In the genomic region with DNA sequence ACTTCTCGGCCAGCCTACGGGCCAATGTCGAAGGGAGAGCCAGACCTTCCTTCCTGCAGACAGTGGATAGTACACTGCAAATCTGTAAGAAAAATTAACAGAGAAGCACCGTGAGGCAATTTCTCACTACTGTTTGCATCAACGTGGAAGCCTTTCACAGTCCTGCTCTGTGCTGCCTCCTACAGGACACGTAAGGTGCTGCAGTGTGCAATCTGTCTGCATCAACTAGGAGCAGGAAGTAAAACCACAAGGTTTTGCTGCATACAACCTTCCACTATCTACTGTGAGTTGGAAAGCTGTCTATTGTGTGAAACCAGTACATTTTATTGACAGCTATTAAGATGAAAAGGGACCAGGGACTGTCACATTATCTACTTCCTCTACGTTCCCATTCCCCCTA, we compare ENCODE assay signal across 10 mouse cellular contexts. TPM values are rescaled to one million over a fixed set of nuclear protein-coding genes. Genes with fewer than 3 reads are reported as not detected.
DNase-seq lines count a peak whose midpoint lies in the region; ATAC-seq and TF ChIP-seq lines count a peak whose summit lies in the region.
"Had no signal": no experiment of that assay in that cellular context is flagged by ENCODE, and none has a peak within 500 bp of the region (broad histone marks: within the 10 kb centered on the region; RNA-seq: fewer than 3 reads in every experiment).

No protein-coding gene starts in this region.

- no peaks in the 10 kb centered on the region for H3K79me2 ChIP-seq in liver, adult 2 months (ENCODE audit: control insufficient read depth, insufficient read depth, low read length)

- no peaks in the 10 kb centered on the region for H3K27me3 ChIP-seq in liver, adult 2 months (ENCODE audit: control insufficient read depth, insufficient read depth, low read length)
- no peaks in the 10 kb centered on the region for H3K27me3 ChIP-seq in liver, embryonic 12.5 days (replicated peaks)
- no peaks in the 10 kb centered on the region for H3K27me3 ChIP-seq in stomach, postnatal 0 days (ENCODE audit: control insufficient read depth, insufficient read depth, low read length)
- H3K27me3 ChIP-seq: embryonic facial prominence, embryonic 15.5 days; neural tube, embryonic 13.5 days had no signal

- H3K4me2 ChIP-seq in liver, embryonic 12.5 days, result no peak overlapping the region
- no peak overlapping the region for H3K4me2 ChIP-seq in stomach, postnatal 0 days (replicated peaks; ENCODE audit: low read depth)
- H3K4me2 ChIP-seq: embryonic facial prominence, embryonic 15.5 days; neural tube, embryonic 13.5 days had no signal

- 88% methylated on average over 7 of the region's 7 CpGs for WGBS in liver, adult 2 months
- 83% methylated on average over 7 of the region's 7 CpGs for WGBS in liver, embryonic 12.5 days (ENCODE audit: insufficient replicate concordance)
- WGBS in stomach, postnatal 0 days, result 94% methylated on average over 7 of the region's 7 CpGs

- no peak for TF ChIP-seq EP300 in stomach, postnatal 0 days (optimal IDR thresholded peaks at IDR 0.05)

- TF ChIP-seq POLR2A in liver, adult 2 months (IDR thresholded peaks at IDR 0.05; ENCODE audit: extremely low read depth, insufficient read depth, low read length), result no peak

- H3K27ac ChIP-seq in liver, adult 2 months (replicated peaks; ENCODE audit: insufficient read depth, low read depth, low read length), result no peak overlapping the region
- H3K27ac ChIP-seq in liver, embryonic 12.5 days, result no peak overlapping the region
- no peak overlapping the region for H3K27ac ChIP-seq in stomach, postnatal 0 days (replicated peaks)
- H3K27ac ChIP-seq: embryonic facial prominence, embryonic 15.5 days; neural tube, embryonic 13.5 days had no signal

- H3K4me1 ChIP-seq in liver, adult 2 months (ENCODE audit: control insufficient read depth, insufficient read depth, low read length), result no peaks in the 10 kb centered on the region
- peaks cover 7% of the 10 kb centered on the region for H3K4me1 ChIP-seq in liver, embryonic 12.5 days
- H3K4me1 ChIP-seq in stomach, postnatal 0 days (replicated peaks; ENCODE audit: control insufficient read depth, insufficient read depth), result no peaks in the 10 kb centered on the region

- H3K4me3 ChIP-seq in liver, adult 2 months (ENCODE audit: insufficient read depth, low read depth, low read length), result no peak overlapping the region
- no peak overlapping the region for H3K4me3 ChIP-seq in liver, embryonic 12.5 days
- no peak overlapping the region for H3K4me3 ChIP-seq in stomach, postnatal 0 days (ENCODE audit: low read depth, low read length)
- H3K4me3 ChIP-seq: embryonic facial prominence, embryonic 15.5 days; neural tube, embryonic 13.5 days had no signal

- peak; percentile 76 for TF ChIP-seq CTCF in liver, adult 2 months (IDR thresholded peaks at IDR 0.05; ENCODE audit: low read depth, low read length)
- peak; percentile 69 for TF ChIP-seq CTCF in stomach, postnatal 0 days (IDR thresholded peaks at IDR 0.05; ENCODE audit: low read depth)

- no peaks in the 10 kb centered on the region for H3K9me3 ChIP-seq in liver, embryonic 12.5 days (replicated peaks)
- H3K9me3 ChIP-seq in stomach, postnatal 0 days (ENCODE audit: control insufficient read depth, low read length), result no peaks in the 10 kb centered on the region
- H3K9me3 ChIP-seq: embryonic facial prominence, embryonic 15.5 days had no signal

- ATAC-seq in liver, embryonic 12.5 days, result no peak
- peak; percentile 76 for ATAC-seq in erythroblast, adult 5-6 weeks (replicated peaks; ENCODE audit: low FRiP score, poor library complexity, severe bottlenecking)
- no peak for ATAC-seq in stomach, postnatal 0 days (ENCODE audit: low FRiP score, low TSS enrichment)

- peak; percentile 25 for DNase-seq in liver, adult 2 months (ENCODE audit: extremely low read depth, low read depth, low spot score)
- DNase-seq in NIH3T3 (ENCODE audit: low read depth), result peak; percentile 48
- DNase-seq in stomach, postnatal 0 days (ENCODE audit: low spot score), result peak; percentile 14
- DNase-seq in frontal cortex, postnatal 25 days (ENCODE audit: low spot score in 2 of 2), result no peak
- no peak for DNase-seq in ovary, postnatal 10 days (ENCODE audit: low spot score)

- H3K9ac ChIP-seq in liver, adult 2 months (ENCODE audit: low read depth, low read length), result no peak overlapping the region
- H3K9ac ChIP-seq in liver, embryonic 12.5 days, result no peak overlapping the region
- H3K9ac ChIP-seq in stomach, postnatal 0 days (ENCODE audit: low read length), result no peak overlapping the region
- H3K9ac ChIP-seq: embryonic facial prominence, embryonic 15.5 days; neural tube, embryonic 13.5 days had no signal

- peaks cover 19% of the 10 kb centered on the region; the same call in 1 of the 2 replicates for H3K36me3 ChIP-seq in liver, adult 2 months (ENCODE audit: control insufficient read depth, insufficient read depth, low read length)
- H3K36me3 ChIP-seq in liver, embryonic 12.5 days, result peaks cover 97% of the 10 kb centered on the region
- H3K36me3 ChIP-seq in stomach, postnatal 0 days (ENCODE audit: control insufficient read depth, insufficient read depth, low read length), result peaks cover 28% of the 10 kb centered on the region

RNA-seq across cellular contexts. Expression of gene Rfc3, which starts 6.2 kb away (rescaled TPM):
- 8.0 and 8.9 TPM in 2 replicates for total RNA-seq in liver, adult 2 months (2014; rRNA removed)
- polyA plus RNA-seq in liver, adult 2 months (2012; rRNA removed), result 4.2 and 4.8 TPM in 2 replicates
- 66.0 and 70.7 TPM in 2 replicates for polyA plus RNA-seq in liver, embryonic 12.5 days (2016; fragmentation: Nextera tagmentation; extraction: Ambion mirVana)
- total RNA-seq in erythroblast, adult 5-6 weeks (2015; ENCODE audit: low replicate concordance), result 11.3 and 35.9 TPM in 2 replicates
- total RNA-seq in erythroblast, adult 5-6 weeks (2017; ENCODE audit: low replicate concordance), result 19.4 and 19.6 TPM in 2 replicates
- 44.8 and 50.0 TPM in 2 replicates for polyA plus RNA-seq in stomach, postnatal 0 days (2015; fragmentation: Nextera tagmentation; extraction: Ambion mirVana)

RNA-seq across cellular contexts. Expression of gene Vmn2r18, which starts 39.0 kb away (rescaled TPM):
- total RNA-seq in liver, adult 2 months (2014; rRNA removed), result not detected in 2 replicates
- not detected in 2 replicates for polyA plus RNA-seq in liver, adult 2 months (2012; rRNA removed)
- not detected in 2 replicates for polyA plus RNA-seq in liver, embryonic 12.5 days (2016; fragmentation: Nextera tagmentation; extraction: Ambion mirVana)
- total RNA-seq in erythroblast, adult 5-6 weeks (2015; ENCODE audit: low replicate concordance), result not detected in 2 replicates
- not detected in 2 replicates for total RNA-seq in erythroblast, adult 5-6 weeks (2017; ENCODE audit: low replicate concordance)
- polyA plus RNA-seq in stomach, postnatal 0 days (2015; fragmentation: Nextera tagmentation; extraction: Ambion mirVana), result 0.07 and 0.08 TPM in 2 replicates
- polyA plus RNA-seq: large intestine, adult 2 months; neural tube, embryonic 13.5 days had no signal

Comparison
In these comparisons a context has a peak if more than half of its experiments do, and no peak if none do; other contexts are left out.
1. DNase-seq: peak in liver, adult 2 months (single experiment), NIH3T3 (single experiment) and stomach, postnatal 0 days (single experiment); none in frontal cortex, postnatal 25 days (0 of 2) and ovary, postnatal 10 days (single experiment).